Mouse (Mus musculus) common myeloid progenitor, adult 5-6 weeks (primary cell): ENCODE measurements around the gene Dhrs3. TPM values are rescaled to one million over a fixed set of nuclear protein-coding genes. Genes with fewer than 3 reads are reported as not detected.

Experiments
- ATAC-seq: replicated peaks from 2 replicates; pipeline ENCODE4 v1.8.0; 2016; ENCODE audit warnings: low read depth, mild to moderate bottlenecking, moderate TSS enrichment, inconsistent platforms; ENCODE audit not compliant: poor library complexity, severe bottlenecking
- total RNA-seq: library from RNA; stranded (forward); fragments of 200-1000, 187-1606 nt; gene quantifications from 2 replicates; pipeline ENCODE4 v1.2.3, GENCODE M21; 2017

The Dhrs3 gene
- total RNA-seq, 1 experiment from 2014 or later: 37.1 TPM

- ATAC-seq: no peak
Observed at GRCm38 (mm10) chr4:144896321-144896720, 3.7 kb downstream of the Dhrs3 start.

DNA sequence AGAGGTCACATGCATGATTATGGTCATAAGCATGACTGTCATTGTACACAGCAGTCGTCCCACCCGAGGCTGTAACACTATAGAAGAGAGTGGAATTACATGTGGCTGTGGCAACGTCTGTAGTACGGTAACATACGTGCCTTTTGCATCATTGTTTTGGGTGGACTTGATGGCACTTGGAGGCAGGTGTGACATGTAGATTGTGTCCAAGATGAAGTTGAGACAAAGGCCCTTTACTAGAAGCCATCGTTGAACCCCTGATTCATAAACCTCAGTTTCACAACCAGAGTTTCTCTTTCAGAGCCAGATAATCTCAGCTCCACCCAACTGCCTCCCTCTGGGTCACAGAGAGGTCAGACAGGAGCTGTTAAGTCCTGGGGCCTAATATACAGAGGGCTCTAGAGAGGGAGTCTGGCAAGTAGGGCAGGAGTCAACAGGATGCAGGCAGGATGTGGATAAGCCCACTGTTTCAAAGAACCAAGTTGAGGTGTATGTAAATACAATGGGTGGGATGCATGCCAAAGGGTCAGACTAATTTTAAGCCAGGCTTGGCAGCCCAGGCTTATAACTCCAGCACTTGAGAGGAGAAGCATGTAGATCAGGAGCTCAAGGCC, 5.5 kb downstream of the Dhrs3 start:
- ATAC-seq: peak; percentile 64

- ATAC-seq: no peak
Observed at GRCm38 (mm10) chr4:144898737-144899136, 6.1 kb downstream of the Dhrs3 start.

GRCm38 (mm10) chr4:144901561-144902111, 9.0 kb downstream of the Dhrs3 start:
- no peak for ATAC-seq

GRCm38 (mm10) chr4:144903088-144903487, 10.5 kb downstream of the Dhrs3 start:
- no peak for ATAC-seq

DNA sequence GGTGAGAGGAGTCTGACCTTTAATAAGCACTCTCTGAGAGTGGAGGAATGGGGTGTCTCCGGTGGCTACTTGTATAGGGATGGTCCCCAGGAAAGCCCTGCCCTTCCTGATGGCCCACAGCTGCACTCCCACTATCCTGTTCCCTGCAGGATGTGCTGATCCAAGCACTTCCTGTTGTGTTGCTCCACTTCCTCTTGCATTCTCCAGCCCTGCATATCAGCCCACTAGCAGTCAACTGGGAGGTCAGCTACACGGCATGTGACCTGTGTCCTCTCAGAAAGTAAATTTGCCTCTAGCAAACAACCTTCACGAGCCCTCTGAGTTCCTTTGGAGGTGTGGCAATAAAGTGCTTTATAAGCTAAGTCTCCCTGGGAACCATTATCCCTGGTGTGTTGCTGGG, 11.3 kb downstream of the Dhrs3 start:
- ATAC-seq: peak; percentile 28

DNA sequence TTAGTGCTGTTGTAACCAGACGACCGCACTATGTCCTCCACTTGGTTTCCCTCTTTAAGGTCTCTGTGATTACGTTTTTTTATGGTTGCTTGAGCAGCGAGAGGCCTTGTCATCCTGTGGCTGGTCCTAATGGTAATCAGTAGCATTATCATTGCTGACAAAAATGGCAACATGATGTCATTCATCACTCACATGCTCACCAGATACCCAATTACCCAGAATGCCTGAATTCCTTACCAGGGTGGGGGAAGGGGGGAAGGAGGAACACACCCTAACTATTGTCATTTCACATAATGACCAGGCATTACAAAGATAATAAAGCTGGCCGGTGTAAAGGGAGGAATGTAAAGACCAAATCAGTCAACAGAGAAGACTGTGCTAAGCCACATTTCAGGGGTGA, 12.5 kb downstream of the Dhrs3 start:
- ATAC-seq: no peak

- ATAC-seq: peak; percentile 70
Observed at GRCm38 (mm10) chr4:144906001-144906889, 13.6 kb downstream of the Dhrs3 start.

DNA sequence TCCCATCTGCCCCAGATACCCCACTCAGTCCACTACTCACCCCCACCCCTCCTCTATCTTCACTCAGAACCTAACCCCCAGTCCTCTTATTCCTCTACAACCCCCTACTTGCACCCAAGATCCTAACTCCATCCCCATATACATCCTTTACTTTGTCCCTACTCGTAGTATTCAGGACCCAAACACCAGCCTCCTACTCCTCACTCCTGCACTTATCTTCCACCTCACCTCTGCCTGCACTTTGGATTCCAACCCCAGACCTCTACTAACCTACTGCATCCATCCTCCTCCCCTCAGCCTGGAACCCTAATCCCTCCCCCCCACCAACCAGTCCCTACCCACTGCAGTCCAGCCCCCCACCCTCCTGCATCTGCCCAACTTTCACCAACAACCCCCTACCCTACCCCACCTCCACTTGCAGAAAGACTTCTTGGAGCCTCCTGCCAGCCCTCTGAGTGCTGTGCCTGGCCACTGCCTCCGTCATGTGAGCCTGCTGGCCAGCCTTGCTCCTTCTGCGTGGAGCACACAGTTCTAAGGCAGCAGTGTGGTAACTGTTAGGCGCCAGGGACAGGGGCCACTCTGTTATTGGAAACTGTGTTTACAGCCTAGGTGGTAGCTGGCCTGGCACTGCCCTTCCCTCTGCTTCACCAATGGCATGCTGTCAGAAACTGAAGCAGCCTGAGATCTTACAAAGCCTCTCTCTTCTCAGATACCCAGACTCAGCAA, 14.5 kb downstream of the Dhrs3 start:
- no peak for ATAC-seq

GRCm38 (mm10) chr4:144908825-144909224, 16.2 kb downstream of the Dhrs3 start:
- ATAC-seq: peak; percentile 29

GRCm38 (mm10) chr4:144910281-144910680, 17.7 kb downstream of the Dhrs3 start:
- ATAC-seq: no peak

DNA sequence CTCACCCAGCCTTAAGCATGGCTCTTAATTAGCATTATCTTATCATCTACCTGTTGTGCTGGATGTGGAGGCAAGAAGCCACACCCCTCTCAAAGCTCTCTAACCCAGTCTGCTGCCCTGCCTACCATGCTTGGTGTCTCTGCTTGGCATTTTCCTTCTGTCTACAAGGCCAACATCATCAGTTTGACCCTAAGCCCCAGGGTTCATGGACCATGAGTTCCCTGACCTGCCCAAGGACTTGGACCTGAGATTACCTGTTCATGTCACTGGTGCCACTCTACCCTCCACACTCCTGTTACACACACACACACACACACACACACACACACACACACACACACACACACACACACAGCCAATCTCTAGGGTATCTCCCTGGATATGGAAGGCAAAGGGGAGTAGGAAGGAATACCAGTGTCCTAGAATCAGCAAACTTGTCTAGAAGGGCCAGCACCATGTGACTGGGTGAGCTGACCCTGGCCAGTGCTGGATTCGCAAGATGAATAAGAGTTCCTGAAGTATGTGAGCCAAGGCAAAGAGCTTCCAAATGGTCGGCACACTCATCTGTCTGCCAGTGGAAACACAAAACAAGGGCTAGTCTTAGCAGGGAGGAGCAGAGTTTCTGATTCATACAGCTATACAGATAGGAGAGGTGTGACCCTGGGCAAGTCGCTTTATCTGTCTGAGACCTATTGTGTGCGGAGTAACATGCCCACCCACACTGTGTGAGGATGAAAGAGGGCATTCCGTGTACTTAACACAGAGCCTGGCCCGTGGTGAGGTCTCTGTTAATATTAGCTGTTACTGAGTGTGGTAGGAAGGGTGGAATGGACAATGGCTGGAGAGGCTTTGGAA, 20.9 kb downstream of the Dhrs3 start:
- no peak for ATAC-seq

GRCm38 (mm10) chr4:144916520-144916919, 23.9 kb downstream of the Dhrs3 start:
- peak; percentile 11; the same call in 1 of the 2 replicates for ATAC-seq

DNA sequence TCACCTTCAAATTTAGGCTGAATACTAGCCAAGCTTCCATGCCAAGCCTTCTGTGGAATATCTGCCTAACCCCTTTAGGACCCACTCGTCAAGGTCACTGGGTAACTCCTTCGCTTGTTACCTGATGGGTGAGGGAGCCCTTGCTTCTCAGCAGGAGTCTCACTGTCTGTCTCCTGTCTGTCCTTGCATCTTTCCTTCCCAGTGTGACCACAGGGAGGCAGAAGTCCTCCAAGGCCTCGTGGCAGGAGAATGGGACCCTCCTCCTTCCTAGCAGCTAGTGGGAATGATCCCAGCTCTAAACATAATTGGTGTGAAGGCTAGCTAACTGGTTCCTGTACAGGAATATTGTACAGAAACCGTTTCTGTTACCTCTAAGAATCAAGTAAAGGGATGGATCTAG, 24.5 kb downstream of the Dhrs3 start:
- no peak for ATAC-seq

- ATAC-seq: no peak
Observed at GRCm38 (mm10) chr4:144918501-144918900, 25.9 kb downstream of the Dhrs3 start.

DNA sequence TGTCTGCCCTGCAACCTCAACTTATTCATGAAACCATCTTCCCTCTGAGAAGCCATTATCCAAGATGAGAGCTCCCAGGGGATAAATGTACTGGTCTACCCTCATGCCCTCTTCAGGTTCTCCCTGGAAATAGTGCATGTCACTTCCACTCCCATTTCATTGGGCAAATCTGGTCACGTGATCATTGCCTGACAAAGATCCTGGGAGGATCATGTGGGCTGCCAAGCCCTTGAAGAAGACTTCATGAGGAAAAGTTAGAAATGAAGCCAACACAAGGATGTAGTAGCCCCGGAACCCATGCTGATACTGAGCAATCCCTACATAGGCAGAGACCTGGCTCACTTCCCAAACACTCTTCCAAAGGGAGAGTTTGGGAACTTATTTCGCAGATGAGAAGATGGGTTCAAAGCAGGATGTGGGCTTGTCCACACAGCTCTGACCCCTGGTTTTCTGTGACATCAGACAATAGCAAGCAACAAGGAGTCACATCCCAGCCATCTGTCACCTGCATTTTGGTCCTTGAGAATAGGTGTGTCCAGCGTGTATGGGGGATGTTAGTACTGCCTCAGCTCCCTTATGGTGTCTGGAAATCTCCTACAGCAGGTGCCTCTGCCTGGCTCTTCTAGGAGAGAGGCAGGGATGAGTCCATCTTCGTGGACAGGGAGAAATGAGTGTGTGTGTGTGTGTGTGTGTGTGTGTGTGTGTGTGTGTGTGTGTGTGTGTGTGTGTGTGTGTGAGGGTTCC, 36.2 kb downstream of the Dhrs3 start:
- no peak for ATAC-seq

GRCm38 (mm10) chr4:144929811-144930221, 37.2 kb downstream of the Dhrs3 start:
- ATAC-seq: peak; percentile 26; the same call in 1 of the 2 replicates

- ATAC-seq: peak; percentile 43
Observed at GRCm38 (mm10) chr4:144930366-144930765, 37.7 kb downstream of the Dhrs3 start.

- no peak for ATAC-seq
Observed at GRCm38 (mm10) chr4:144931167-144931566, 38.5 kb downstream of the Dhrs3 start.
